Mouse (Mus musculus) G1E-ER4 (cell line): ENCODE measurements around the gene Btnl2. TPM values are rescaled to one million over a fixed set of nuclear protein-coding genes. Genes with fewer than 3 reads are reported as not detected.

ENCODE experiments used
- GATA1 ChIP-seq: IDR thresholded peaks from one replicate; pipeline ENCODE4 v1.8.0; 2012; ENCODE audit warnings: low read length, inconsistent platforms
- polyA plus RNA-seq: library from polyadenylated mRNA; stranded (reverse); fragments of >175 nt; gene quantifications from 2 replicates; pipeline ENCODE4 v1.2.3, GENCODE M21; 2012

Gene Btnl2
- polyA plus RNA-seq, 1 experiment = not detected

DNA sequence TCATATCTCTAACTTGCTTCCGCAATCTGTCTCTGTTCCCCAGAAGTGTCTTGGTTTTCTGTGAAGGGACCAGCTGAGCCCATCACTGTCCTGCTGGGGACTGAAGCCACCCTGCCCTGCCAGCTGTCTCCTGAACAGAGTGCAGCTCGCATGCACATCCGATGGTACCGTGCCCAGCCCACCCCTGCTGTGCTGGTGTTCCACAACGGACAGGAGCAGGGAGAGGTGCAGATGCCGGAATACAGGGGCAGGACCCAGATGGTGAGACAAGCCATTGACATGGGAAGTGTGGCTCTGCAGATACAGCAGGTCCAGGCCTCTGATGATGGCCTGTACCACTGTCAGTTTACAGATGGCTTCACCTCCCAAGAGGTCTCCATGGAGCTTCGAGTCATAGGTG, 24.8 kb downstream of the Btnl2 start:
- TF ChIP-seq GATA1 = no peak

DNA sequence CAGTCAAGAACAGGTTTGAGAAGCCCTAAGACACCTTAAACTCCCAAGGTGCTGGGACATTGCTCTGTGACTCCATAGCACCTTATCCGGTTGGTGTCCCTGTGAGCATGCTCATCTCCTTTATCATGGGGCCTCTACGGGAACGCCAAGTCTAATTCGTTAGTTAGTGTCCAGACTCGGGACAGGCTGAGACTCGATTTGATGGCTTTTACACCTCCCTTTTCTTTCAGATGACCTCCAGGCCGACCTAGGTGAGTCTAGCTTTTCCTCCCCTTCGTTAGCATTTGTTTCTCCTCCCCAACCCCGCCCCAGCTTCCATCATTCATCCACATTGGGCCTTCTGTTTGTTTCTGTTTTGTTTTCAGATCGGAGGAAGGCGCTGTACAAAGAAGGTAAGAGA, 27.3 kb downstream of the Btnl2 start:
- no peak for TF ChIP-seq GATA1

GRCm38 (mm10) chr17:34383212-34383611, 28.6 kb downstream of the Btnl2 start:
- no peak for TF ChIP-seq GATA1

DNA sequence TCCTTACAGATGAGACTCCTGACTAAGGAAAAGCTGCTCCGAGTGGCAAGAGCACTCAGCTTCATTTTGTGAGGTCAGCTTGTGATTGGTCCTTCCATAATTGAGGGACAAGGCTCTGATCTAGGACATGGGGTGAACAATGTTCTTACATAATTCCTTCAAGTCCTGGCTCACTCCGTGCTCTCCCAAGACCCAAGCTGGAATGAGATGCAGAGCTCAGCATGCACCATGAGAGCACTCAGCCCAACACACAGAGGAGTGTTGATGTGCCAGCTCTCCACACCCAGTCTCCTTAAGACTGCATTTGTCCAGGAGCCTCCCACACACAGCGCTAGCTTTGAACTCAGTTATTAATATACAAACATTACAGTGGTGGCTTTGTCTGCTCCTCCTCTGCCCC, 30.1 kb downstream of the Btnl2 start:
- TF ChIP-seq GATA1 = no peak

- TF ChIP-seq GATA1 = no peak
Observed at GRCm38 (mm10) chr17:34386656-34387055, 32.0 kb downstream of the Btnl2 start.

DNA sequence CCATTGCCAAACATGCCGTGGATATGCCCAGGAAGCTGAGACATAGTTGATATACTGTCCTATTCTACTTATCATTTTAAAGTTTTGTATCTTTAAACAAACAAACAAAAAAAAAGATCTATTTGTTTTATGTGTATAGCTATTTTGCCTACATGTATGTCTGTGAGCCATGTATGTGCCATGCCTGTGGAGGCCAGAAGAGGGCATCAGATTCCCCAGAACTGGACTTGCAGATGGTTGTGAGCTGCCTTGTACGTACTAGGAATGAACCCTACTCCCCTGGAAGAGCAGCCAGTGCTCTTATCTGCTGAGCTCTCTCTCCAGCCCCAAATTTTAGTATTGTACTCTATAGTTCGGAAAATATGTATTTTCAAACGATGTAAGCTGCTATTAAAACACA, 33.9 kb downstream of the Btnl2 start:
- TF ChIP-seq GATA1 = no peak

DNA sequence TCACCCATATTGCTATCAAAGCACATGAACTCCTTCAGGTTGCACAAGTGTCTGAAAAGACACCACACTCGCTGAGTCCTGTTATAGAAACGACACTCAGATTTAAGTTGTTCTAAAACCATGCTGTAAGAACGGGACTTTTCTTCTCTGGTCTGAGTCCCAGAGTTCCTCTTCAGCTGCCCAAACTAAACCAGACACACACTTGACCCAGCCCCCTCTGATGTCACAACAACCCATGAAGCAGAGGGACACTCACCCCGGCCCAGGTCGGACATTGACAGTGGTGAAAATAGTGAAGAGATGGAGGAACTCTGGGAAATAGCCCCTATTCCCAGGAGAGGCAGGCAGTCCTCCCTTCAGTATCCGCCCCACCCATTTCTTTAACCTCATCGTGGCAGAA, 36.9 kb downstream of the Btnl2 start:
- no peak for TF ChIP-seq GATA1

DNA sequence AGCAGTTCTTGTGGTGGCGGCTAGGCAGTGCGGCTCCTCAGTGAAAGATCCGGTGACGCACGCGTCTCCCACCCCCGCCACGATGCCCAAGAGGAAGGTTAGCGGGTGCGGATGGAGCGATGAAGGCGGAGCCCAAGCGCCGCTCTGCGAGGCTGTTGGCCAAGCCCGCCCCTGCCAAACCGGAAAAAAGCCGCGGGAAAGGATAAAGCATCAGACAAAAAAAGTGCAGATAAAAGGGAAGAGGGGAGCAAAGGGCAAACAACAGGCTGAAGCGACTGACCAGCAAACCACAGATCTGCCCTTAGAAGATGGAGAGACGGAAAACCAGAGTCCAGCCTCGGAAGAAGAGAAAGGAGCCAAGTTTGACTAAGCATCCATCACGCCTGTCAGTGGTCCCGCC, 37.7 kb downstream of the Btnl2 start:
- TF ChIP-seq GATA1 = no peak

DNA sequence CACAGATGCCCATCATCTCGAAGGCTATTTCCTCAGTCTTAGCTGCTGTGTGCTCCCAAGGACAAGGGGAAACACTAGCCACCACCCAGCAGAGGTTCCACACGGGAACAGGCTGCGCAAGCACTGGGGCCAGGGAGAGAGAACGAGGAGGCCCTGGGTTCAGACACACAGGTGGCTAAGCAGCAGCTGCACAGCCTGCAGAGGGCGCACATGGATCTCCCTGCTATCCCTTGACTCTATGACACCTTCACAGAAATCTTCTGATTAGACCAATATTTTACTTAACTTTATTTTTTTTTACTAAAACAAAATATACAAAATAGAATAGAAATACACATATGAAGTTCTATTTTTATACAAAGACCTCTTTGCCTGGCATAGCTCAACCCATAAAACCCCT, 42.7 kb downstream of the Btnl2 start:
- no peak for TF ChIP-seq GATA1

DNA sequence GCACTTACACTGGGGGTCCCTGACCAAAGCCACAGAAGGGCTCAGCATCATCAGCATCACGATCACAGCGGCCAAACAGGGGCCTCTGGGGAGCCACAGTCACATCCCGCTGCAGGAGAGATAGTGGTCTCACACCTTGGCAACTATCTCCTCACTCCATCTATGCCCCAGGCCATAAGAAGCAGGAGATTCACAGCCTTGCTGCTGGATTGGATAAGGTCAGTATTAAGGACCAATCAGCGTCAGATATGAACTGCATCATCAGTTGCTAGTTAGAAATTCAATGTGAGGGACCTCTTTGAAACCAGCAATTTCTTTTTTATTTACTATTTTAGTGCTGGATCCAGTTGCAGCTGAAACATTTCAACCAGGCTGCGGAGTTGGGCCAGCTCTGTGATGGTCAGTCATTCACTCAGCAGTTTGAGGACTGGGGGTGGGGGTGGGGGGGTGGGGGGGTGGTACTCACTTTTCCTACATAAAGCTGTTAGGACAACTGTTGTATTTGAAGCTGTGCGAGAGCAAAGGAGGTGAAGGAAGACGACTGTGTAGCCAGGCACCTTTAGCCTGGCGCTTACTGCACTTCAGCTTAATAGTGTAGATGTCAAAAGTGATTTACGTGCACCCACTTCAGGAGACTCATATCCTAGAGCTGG, 43.6 kb downstream of the Btnl2 start:
- TF ChIP-seq GATA1 = no peak

- TF ChIP-seq GATA1 = no peak
Observed at GRCm38 (mm10) chr17:34398711-34399393, 44.2 kb downstream of the Btnl2 start, which contains the start of gene BC051142. TSS of gene BC051142 (plus strand) at chr17:34398820.

- TF ChIP-seq GATA1 = no peak
Observed at GRCm38 (mm10) chr17:34399394-34399715, 44.7 kb downstream of the Btnl2 start.

- no peak for TF ChIP-seq GATA1
Observed at GRCm38 (mm10) chr17:34411117-34411516, 56.5 kb downstream of the Btnl2 start.

Other genes with a start within 250 kb of the Btnl2 start
- 2.0 and 2.6 TPM in 2 replicates for gene H2-DMa, start 235.3 kb upstream of the Btnl2 start, polyA plus RNA-seq
- 215 and 310 TPM in 2 replicates for gene Brd2, start 232.2 kb upstream of the Btnl2 start, polyA plus RNA-seq
- gene H2-DMb2, start 211.5 kb upstream of the Btnl2 start, polyA plus RNA-seq = not detected in 2 replicates
- gene H2-DMb1, start 201.8 kb upstream of the Btnl2 start, polyA plus RNA-seq = 0.10 TPM in 1 of 2 replicates, not detected in the other
- 1.1 and 1.4 TPM in 2 replicates for gene Tap1, start 167.3 kb upstream of the Btnl2 start, polyA plus RNA-seq
- 0.27 and 0.33 TPM in 2 replicates for gene Psmb9, start 167.1 kb upstream of the Btnl2 start, polyA plus RNA-seq
- not detected in 2 replicates for gene Psmb8, start 157.1 kb upstream of the Btnl2 start, polyA plus RNA-seq
- gene Tap2, start 151.3 kb upstream of the Btnl2 start, polyA plus RNA-seq = 37.0 and 46.3 TPM in 2 replicates
- not detected in 2 replicates for gene H2-Ob, start 115.9 kb upstream of the Btnl2 start, polyA plus RNA-seq
- gene H2-Ab1, start 97.1 kb upstream of the Btnl2 start, polyA plus RNA-seq = not detected in 2 replicates
- not detected in 2 replicates for gene H2-Aa, start 67.0 kb upstream of the Btnl2 start, polyA plus RNA-seq
- gene H2-Eb1, start 49.0 kb upstream of the Btnl2 start, polyA plus RNA-seq = not detected in 2 replicates
- gene H2-Eb2, start 29.2 kb upstream of the Btnl2 start, polyA plus RNA-seq = not detected in 2 replicates
- gene Btnl1, start 22.3 kb downstream of the Btnl2 start, polyA plus RNA-seq = not detected in 2 replicates
- gene BC051142, start 44.0 kb downstream of the Btnl2 start, polyA plus RNA-seq = not detected in 2 replicates
- not detected in 2 replicates for gene Btnl4, start 122.5 kb downstream of the Btnl2 start, polyA plus RNA-seq
- not detected in 2 replicates for gene Btnl6, start 162.5 kb downstream of the Btnl2 start, polyA plus RNA-seq
- 0.78 and 0.90 TPM in 2 replicates for gene Notch4, start 209.4 kb downstream of the Btnl2 start, polyA plus RNA-seq
- 297 and 335 TPM in 2 replicates for gene Gpsm3, start 235.0 kb downstream of the Btnl2 start, polyA plus RNA-seq
- 127 and 177 TPM in 2 replicates for gene Pbx2, start 236.4 kb downstream of the Btnl2 start, polyA plus RNA-seq
- 4.7 and 5.9 TPM in 2 replicates for gene Ager, start 243.0 kb downstream of the Btnl2 start, polyA plus RNA-seq
- gene Rnf5, start 248.9 kb downstream of the Btnl2 start, polyA plus RNA-seq = 67.6 and 71.2 TPM in 2 replicates
- gene Agpat1, start 249.4 kb downstream of the Btnl2 start, polyA plus RNA-seq = 137 and 143 TPM in 2 replicates